Mouse (Mus musculus): ENCODE data around the gene Olfr986. TPM values are rescaled to one million over a fixed set of nuclear protein-coding genes. Genes with fewer than 3 reads are reported as not detected.
"Not testable (repeated sequence)": the region's sequence is repeated elsewhere in the genome, so short reads cannot be mapped to it uniquely, and the experiment has no call there.

The Olfr986 gene
- not detected in 3 replicates for total RNA-seq (2017)

GRCm38 (mm10) chr9:40180620-40181019, at the start of gene Olfr986:
Olfr986 (plus strand) TSS chr9:40180920.
- no peak for ATAC-seq (replicated peaks; ENCODE audit: insufficient number of reproducible peaks, low FRiP score, low TSS enrichment, poor library complexity, severe bottlenecking)

GRCm38 (mm10) chr9:40136987-40137688, 43.6 kb upstream of the Olfr986 start:
- no peak for ATAC-seq (replicated peaks; ENCODE audit: insufficient number of reproducible peaks, low FRiP score, low TSS enrichment, poor library complexity, severe bottlenecking)

- ATAC-seq (replicated peaks; ENCODE audit: insufficient number of reproducible peaks, low FRiP score, low TSS enrichment, poor library complexity, severe bottlenecking): no peak
Measured at GRCm38 (mm10) chr9:40139484-40139883, 41.2 kb upstream of the Olfr986 start.

GRCm38 (mm10) chr9:40141544-40141943, 39.2 kb upstream of the Olfr986 start:
- ATAC-seq (replicated peaks; ENCODE audit: insufficient number of reproducible peaks, low FRiP score, low TSS enrichment, poor library complexity, severe bottlenecking): no peak

- no peak for ATAC-seq (replicated peaks; ENCODE audit: insufficient number of reproducible peaks, low FRiP score, low TSS enrichment, poor library complexity, severe bottlenecking)
Measured at GRCm38 (mm10) chr9:40155118-40155644, 25.5 kb upstream of the Olfr986 start.

- ATAC-seq (replicated peaks; ENCODE audit: insufficient number of reproducible peaks, low FRiP score, low TSS enrichment, poor library complexity, severe bottlenecking): no peak
Measured at GRCm38 (mm10) chr9:40166446-40166845, 14.3 kb upstream of the Olfr986 start.

GRCm38 (mm10) chr9:40177017-40177416, 3.7 kb upstream of the Olfr986 start:
- ATAC-seq (replicated peaks; ENCODE audit: insufficient number of reproducible peaks, low FRiP score, low TSS enrichment, poor library complexity, severe bottlenecking): no peak

GRCm38 (mm10) chr9:40185166-40185565, 4.4 kb downstream of the Olfr986 start:
- not testable (repeated sequence) for ATAC-seq (replicated peaks; ENCODE audit: insufficient number of reproducible peaks, low FRiP score, low TSS enrichment, poor library complexity, severe bottlenecking)

- ATAC-seq (replicated peaks; ENCODE audit: insufficient number of reproducible peaks, low FRiP score, low TSS enrichment, poor library complexity, severe bottlenecking): no peak
Measured at GRCm38 (mm10) chr9:40191086-40191876, 10.6 kb downstream of the Olfr986 start.

GRCm38 (mm10) chr9:40192098-40193038, 11.6 kb downstream of the Olfr986 start, which contains the start of gene Zfp202:
Zfp202 (plus strand) TSS chr9:40192316.
- peak; percentile 81 for ATAC-seq (replicated peaks; ENCODE audit: insufficient number of reproducible peaks, low FRiP score, low TSS enrichment, poor library complexity, severe bottlenecking)

GRCm38 (mm10) chr9:40195981-40196380, 15.3 kb downstream of the Olfr986 start:
- no peak for ATAC-seq (replicated peaks; ENCODE audit: insufficient number of reproducible peaks, low FRiP score, low TSS enrichment, poor library complexity, severe bottlenecking)

GRCm38 (mm10) chr9:40206546-40206950, 25.8 kb downstream of the Olfr986 start:
- ATAC-seq (replicated peaks; ENCODE audit: insufficient number of reproducible peaks, low FRiP score, low TSS enrichment, poor library complexity, severe bottlenecking): no peak

GRCm38 (mm10) chr9:40210744-40211143, 30.0 kb downstream of the Olfr986 start:
- no peak for ATAC-seq (replicated peaks; ENCODE audit: insufficient number of reproducible peaks, low FRiP score, low TSS enrichment, poor library complexity, severe bottlenecking)

GRCm38 (mm10) chr9:40214058-40214457, 33.3 kb downstream of the Olfr986 start:
- no peak for ATAC-seq (replicated peaks; ENCODE audit: insufficient number of reproducible peaks, low FRiP score, low TSS enrichment, poor library complexity, severe bottlenecking)

- no peak for ATAC-seq (replicated peaks; ENCODE audit: insufficient number of reproducible peaks, low FRiP score, low TSS enrichment, poor library complexity, severe bottlenecking)
Measured at GRCm38 (mm10) chr9:40216651-40217050, 35.9 kb downstream of the Olfr986 start.

- no peak for ATAC-seq (replicated peaks; ENCODE audit: insufficient number of reproducible peaks, low FRiP score, low TSS enrichment, poor library complexity, severe bottlenecking)
Measured at GRCm38 (mm10) chr9:40224289-40224688, 43.6 kb downstream of the Olfr986 start.

- ATAC-seq (replicated peaks; ENCODE audit: insufficient number of reproducible peaks, low FRiP score, low TSS enrichment, poor library complexity, severe bottlenecking): no peak
Measured at GRCm38 (mm10) chr9:40227874-40228789, 47.4 kb downstream of the Olfr986 start.

Measured in monocyte, adult 5-6 weeks (primary cell).